Mouse (Mus musculus) limb, embryonic 14.5 days (tissue): ENCODE results near the gene Tnip1. TPM values are rescaled to one million over a fixed set of nuclear protein-coding genes. Genes with fewer than 3 reads are reported as not detected.

Experiments used
- ATAC-seq: fragments of 200-750 bp; cut with Nextera tagmentation; 2 replicates; pipeline ENCODE4 v1.8.0; 2017; ENCODE audit warnings: low read depth, moderate number of reproducible peaks, moderate TSS enrichment; ENCODE audit not compliant: low FRiP score
- DNase-seq: peaks from one replicate; pipeline ENCODE4 v3.0.0-alpha.2; 2015; ENCODE audit warnings: low spot score
- H3K27ac ChIP-seq: fragments of 300-500 bp; sonication (generic); replicated peaks from 2 replicates; pipeline ENCODE4 v1.5.1; 2014; ENCODE audit warnings: low read depth, mild to moderate bottlenecking, low read length, moderate library complexity, mixed read lengths
- H3K27me3 ChIP-seq: fragments of 300-500 bp; sonication (generic); 2 replicates; pipeline ENCODE4 v1.6.1; 2014; ENCODE audit warnings: low read length, mixed read lengths; ENCODE audit not compliant: control insufficient read depth, insufficient read depth
- H3K36me3 ChIP-seq: fragments of 300-500 bp; sonication (generic); 2 replicates; pipeline ENCODE4 v1.6.1; 2014; ENCODE audit warnings: mild to moderate bottlenecking, low read length, moderate library complexity, mixed read lengths; ENCODE audit not compliant: control insufficient read depth, insufficient read depth
- H3K4me1 ChIP-seq: fragments of 300-500 bp; sonication (generic); 2 replicates; pipeline ENCODE4 v1.6.1; 2014; ENCODE audit warnings: antibody characterized with exemption, low read length, mixed read lengths; ENCODE audit not compliant: control insufficient read depth, insufficient read depth
- H3K4me2 ChIP-seq: fragments of 300-500 bp; sonication (generic); replicated peaks from 2 replicates; pipeline ENCODE4 v1.6.1; 2014; ENCODE audit warnings: low read depth, mild to moderate bottlenecking, low read length, moderate library complexity; ENCODE audit not compliant: severe bottlenecking
- H3K4me3 ChIP-seq: fragments of 300-500 bp; sonication (generic); replicated peaks from 2 replicates; pipeline ENCODE4 v1.5.1; 2014; ENCODE audit warnings: low read length
- H3K9ac ChIP-seq: fragments of 300-500 bp; sonication (generic); 2 replicates; pipeline ENCODE4 v1.6.1; 2014; ENCODE audit warnings: mild to moderate bottlenecking, low read depth, low read length, moderate library complexity; ENCODE audit not compliant: severe bottlenecking
- H3K9me3 ChIP-seq: fragments of 300-500 bp; sonication (generic); 2 replicates; pipeline ENCODE4 v1.6.1; 2016; ENCODE audit warnings: low read length; ENCODE audit not compliant: control insufficient read depth
- POLR2A ChIP-seq: fragments of 200-500 bp; IDR thresholded peaks from 2 replicates; pipeline ENCODE4 v1.8.0; 2012; ENCODE audit warnings: inconsistent platforms, mild to moderate bottlenecking, moderate library complexity, borderline replicate concordance; ENCODE audit not compliant: insufficient read depth, insufficient read length; ENCODE audit errors: extremely low read depth
- WGBS: fragments of 180-500 bp; shearing (Covaris S2); extraction: QIAGEN DNeasy Blood & Tissue Kit; methylation state at CpG from one replicate; pipeline ENCODE4 v1.1.7; 2014; 5-methylcytosine and 5-hydroxymethylcytosine counted together
- polyA plus RNA-seq, 2 experiments: library from polyadenylated mRNA; depleted of rRNA in 1 of 2; stranded (reverse) in 1 of 2; unstranded in 1 of 2; fragments of >200 nt; fragmentation: Nextera tagmentation in 1 of 2; extraction: Ambion mirVana in 1 of 2; gene quantifications; 2 replicates each; pipeline versions ENCODE4 v1.2.1 to v1.2.3; 2012 to 2014

Gene Tnip1
- polyA plus RNA-seq, 2 experiments: 20.0 to 21.6 TPM

- Histone ChIP-seq H3K9ac (no peak overlapping the region), H3K27me3 (no peaks in the 10 kb centered on the region), H3K4me2 (no peak overlapping the region), H3K4me1 (peaks cover 11% of the 10 kb centered on the region), H3K9me3 (no peaks in the 10 kb centered on the region), H3K36me3 (no peaks in the 10 kb centered on the region), H3K4me3 (no peak overlapping the region), H3K27ac (no peak overlapping the region)
- no peak for ATAC-seq
- no peak for TF ChIP-seq POLR2A
- DNase-seq: peak; percentile 30
- 13% methylated on average over 2 of the region's 2 CpGs for WGBS
Measured at GRCm38 (mm10) chr11:54881051-54881474, 81.7 kb downstream of the Tnip1 start.

DNA sequence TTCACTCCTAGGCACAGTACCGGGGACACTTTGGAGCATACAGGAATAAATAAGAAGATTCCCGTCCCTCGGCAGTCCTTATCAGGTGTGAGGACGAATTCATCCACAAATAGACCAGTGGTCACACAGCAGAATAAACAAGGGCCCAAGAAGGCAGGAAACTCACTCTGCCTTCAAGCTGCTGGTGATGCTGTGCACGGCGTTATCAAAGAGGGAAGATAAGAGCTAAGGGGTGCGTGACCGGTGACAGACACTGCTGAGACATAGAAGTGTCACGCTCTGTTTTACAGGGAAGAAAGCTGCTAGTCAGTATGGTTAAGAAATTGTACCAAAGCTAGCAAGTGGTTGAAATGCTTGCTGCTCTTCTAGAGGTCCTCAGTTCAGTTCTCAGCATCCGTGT, 82.8 kb downstream of the Tnip1 start:
- no peak overlapping the region for H3K4me2 ChIP-seq

DNA sequence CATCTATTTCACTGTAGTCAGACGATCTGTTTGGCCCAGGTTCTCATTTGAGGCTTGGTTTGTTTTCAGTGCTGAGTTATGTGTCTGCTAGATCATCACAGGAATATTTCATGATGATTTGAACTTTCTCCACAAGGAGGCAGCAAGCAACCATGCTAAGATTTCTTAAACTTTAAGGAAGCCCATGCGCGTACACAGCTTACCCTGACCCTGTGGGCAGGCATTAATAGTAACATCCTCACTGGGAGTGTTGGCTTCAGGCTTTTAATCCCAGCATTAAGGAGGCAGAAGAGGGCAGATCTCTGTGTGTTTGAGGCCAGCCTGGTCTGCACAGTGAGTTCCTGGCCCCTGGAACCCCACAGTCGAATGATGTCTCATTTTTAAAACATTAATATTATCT, 83.3 kb downstream of the Tnip1 start:
- DNase-seq (peak; percentile 83), ATAC-seq (no peak)
- Histone ChIP-seq H3K4me1 (peaks cover 4% of the 10 kb centered on the region), H3K4me2 (no peak overlapping the region), H3K36me3 (peaks cover under 1% of the 10 kb centered on the region; the same call in 1 of the 2 replicates), H3K4me3 (no peak overlapping the region), H3K27me3 (no peaks in the 10 kb centered on the region), H3K9me3 (no peaks in the 10 kb centered on the region), H3K27ac (no peak overlapping the region), H3K9ac (no peak overlapping the region)
- 33% methylated on average over 4 of the region's 4 CpGs for WGBS
- no peak for TF ChIP-seq POLR2A

More for the DNA sequence above, 82.8 kb downstream of the Tnip1 start:
- WGBS: 76% methylated on average over 10 of the region's 10 CpGs
- no peak for DNase-seq
- no peak for TF ChIP-seq POLR2A
- Histone ChIP-seq H3K27me3 (no peaks in the 10 kb centered on the region), H3K27ac (no peak overlapping the region), H3K9me3 (no peaks in the 10 kb centered on the region), H3K4me3 (no peak overlapping the region), H3K4me1 (peaks cover 9% of the 10 kb centered on the region), H3K9ac (no peak overlapping the region), H3K36me3 (no peaks in the 10 kb centered on the region)
- ATAC-seq: no peak

GRCm38 (mm10) chr11:54878893-54879292, 83.8 kb downstream of the Tnip1 start:
- TF ChIP-seq POLR2A: no peak
- Histone ChIP-seq H3K27me3 (no peaks in the 10 kb centered on the region), H3K9me3 (no peaks in the 10 kb centered on the region), H3K36me3 (peaks cover 6% of the 10 kb centered on the region), H3K9ac (no peak overlapping the region), H3K27ac (no peak overlapping the region), H3K4me3 (no peak overlapping the region), H3K4me1 (0 out of 2 replicates have a peak, but pooled peaks cover 4% of the 10 kb centered on the region), H3K4me2 (no peak overlapping the region)
- ATAC-seq: no peak
- no peak for DNase-seq
- WGBS: 75% methylated on average over 6 of the region's 6 CpGs

DNA sequence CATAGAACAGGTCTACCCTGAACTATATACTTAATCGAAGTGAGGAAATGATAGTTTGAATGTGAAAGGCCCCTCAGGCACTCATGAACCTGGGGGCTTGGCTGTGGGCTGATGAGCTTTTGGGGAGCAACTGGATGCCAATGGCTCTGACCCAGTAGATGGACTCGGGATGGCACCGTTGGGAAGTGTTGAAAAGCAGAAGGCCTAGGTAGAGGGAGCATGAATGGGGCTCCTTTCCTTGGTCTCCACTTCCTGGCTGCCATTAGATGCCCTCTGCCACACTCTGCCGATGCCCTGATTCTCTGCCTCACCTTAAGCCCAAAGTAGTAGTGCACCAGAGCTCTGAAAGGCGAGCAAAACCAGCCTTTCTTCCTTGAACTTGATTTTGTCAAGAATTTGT, 86.7 kb downstream of the Tnip1 start:
- no peak for DNase-seq

More for the DNA sequence above, 86.7 kb downstream of the Tnip1 start:
- Histone ChIP-seq H3K4me2 (no peak overlapping the region), H3K4me3 (no peak overlapping the region), H3K27me3 (no peaks in the 10 kb centered on the region), H3K36me3 (peaks cover 32% of the 10 kb centered on the region), H3K9me3 (no peaks in the 10 kb centered on the region), H3K4me1 (no peaks in the 10 kb centered on the region), H3K27ac (no peak overlapping the region), H3K9ac (no peak overlapping the region)
- no peak for ATAC-seq
- 82% methylated on average over 5 of the region's 5 CpGs for WGBS
- no peak for TF ChIP-seq POLR2A
